Mouse (Mus musculus) embryonic facial prominence, embryonic 13.5 days (tissue): ENCODE measurements around the gene Banp. TPM values are rescaled to one million over a fixed set of nuclear protein-coding genes. Genes with fewer than 3 reads are reported as not detected.
A peak's percentile ranks its signal among the peaks of the same experiment; 100 is the strongest.

Source experiments
- ATAC-seq: fragments of 200-750 bp; cut with Nextera tagmentation; 2 replicates; pipeline ENCODE4 v1.8.0; 2017; ENCODE audit warnings: low read depth; ENCODE audit not compliant: insufficient number of reproducible peaks, insufficient read depth, low FRiP score, low TSS enrichment
- H3K27ac ChIP-seq: fragments of 300-500 bp; sonication (generic); 2 replicates; pipeline ENCODE4 v1.5.1; 2015; ENCODE audit warnings: moderate library complexity, mild to moderate bottlenecking, inconsistent platforms
- H3K27me3 ChIP-seq: fragments of 300-500 bp; sonication (generic); 2 replicates; pipeline ENCODE4 v1.6.1; 2015; ENCODE audit warnings: mild to moderate bottlenecking, inconsistent platforms
- H3K36me3 ChIP-seq: fragments of 300-500 bp; sonication (generic); 2 replicates; pipeline ENCODE4 v1.6.1; 2015; ENCODE audit warnings: mild to moderate bottlenecking, inconsistent platforms
- H3K4me1 ChIP-seq: fragments of 300-500 bp; sonication (generic); 2 replicates; pipeline ENCODE4 v1.6.1; 2015; ENCODE audit warnings: inconsistent platforms
- H3K4me2 ChIP-seq: fragments of 300-500 bp; sonication (generic); 2 replicates; pipeline ENCODE4 v1.6.1; 2015; ENCODE audit warnings: moderate library complexity, mild to moderate bottlenecking, inconsistent platforms
- H3K4me3 ChIP-seq: fragments of 300-500 bp; sonication (generic); 2 replicates; pipeline ENCODE4 v1.5.1; 2015; ENCODE audit warnings: mild to moderate bottlenecking, inconsistent platforms
- H3K9ac ChIP-seq: fragments of 300-500 bp; sonication (generic); 2 replicates; pipeline ENCODE4 v1.6.1; 2015; ENCODE audit warnings: mild to moderate bottlenecking, inconsistent platforms
- H3K9me3 ChIP-seq: fragments of 300-500 bp; sonication (generic); 2 replicates; pipeline ENCODE4 v1.6.1; 2016; ENCODE audit warnings: inconsistent platforms
- WGBS: fragments of 180-500 bp; shearing (Covaris S2); methylation state at CpG from one replicate; pipeline ENCODE4 v1.1.7; 2015; ENCODE audit warnings: mixed read lengths; 5-methylcytosine and 5-hydroxymethylcytosine counted together
- polyA plus RNA-seq: library from polyadenylated mRNA; unstranded; fragments of >200 nt; fragmentation: Nextera tagmentation; extraction: Ambion mirVana; gene quantifications from 2 replicates; pipeline ENCODE4 v1.2.1, GENCODE M21; 2015

Gene Banp
- polyA plus RNA-seq, 1 experiment from 2014 or later = 42.6 TPM

DNA sequence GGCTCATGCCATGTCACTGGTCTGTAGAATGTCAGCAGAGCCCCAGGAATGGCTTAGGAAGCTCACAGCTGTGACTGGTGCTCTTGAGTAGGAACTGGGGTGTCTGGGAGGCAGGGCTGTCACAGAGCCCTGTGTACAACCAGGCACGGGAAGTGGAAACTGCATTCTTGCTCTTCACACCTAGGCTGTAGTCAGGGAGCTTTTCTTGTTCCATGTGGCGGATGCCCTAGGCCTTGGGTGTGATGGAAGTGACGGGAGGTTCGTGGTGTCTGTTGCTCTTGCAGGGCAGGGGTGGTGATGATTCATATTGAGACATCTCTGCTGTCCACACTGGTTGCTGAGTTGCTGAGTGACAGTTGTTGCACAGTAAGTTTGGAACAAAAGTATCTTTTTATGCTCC is 45.6 kb downstream of the Banp start:
- H3K9me3 ChIP-seq = no peaks in the 10 kb centered on the region

GRCm38 (mm10) chr8:121995895-121996294 is 46.3 kb downstream of the Banp start:
- Histone ChIP-seq H3K27ac (no peak overlapping the region), H3K9ac (no peak overlapping the region), H3K36me3 (peaks cover 74% of the 10 kb centered on the region), H3K27me3 (no peaks in the 10 kb centered on the region), H3K4me3 (no peak overlapping the region), H3K4me1 (peaks cover 12% of the 10 kb centered on the region), H3K9me3 (no peaks in the 10 kb centered on the region), H3K4me2 (no peak overlapping the region)
- WGBS = 87% methylated on average over 3 of the region's 3 CpGs
- ATAC-seq = no peak

More for the DNA sequence above, 45.6 kb downstream of the Banp start:
- H3K4me2 ChIP-seq = no peak overlapping the region
- no peak overlapping the region for H3K4me3 ChIP-seq
- H3K27me3 ChIP-seq = no peaks in the 10 kb centered on the region
- no peak overlapping the region for H3K9ac ChIP-seq
- peaks cover 75% of the 10 kb centered on the region for H3K36me3 ChIP-seq
- WGBS = 85% methylated on average over 4 of the region's 4 CpGs
- peaks cover 17% of the 10 kb centered on the region for H3K4me1 ChIP-seq
- ATAC-seq = no peak
- peak overlapping the region; percentile 40; the same call in 1 of the 2 replicates for H3K27ac ChIP-seq

DNA sequence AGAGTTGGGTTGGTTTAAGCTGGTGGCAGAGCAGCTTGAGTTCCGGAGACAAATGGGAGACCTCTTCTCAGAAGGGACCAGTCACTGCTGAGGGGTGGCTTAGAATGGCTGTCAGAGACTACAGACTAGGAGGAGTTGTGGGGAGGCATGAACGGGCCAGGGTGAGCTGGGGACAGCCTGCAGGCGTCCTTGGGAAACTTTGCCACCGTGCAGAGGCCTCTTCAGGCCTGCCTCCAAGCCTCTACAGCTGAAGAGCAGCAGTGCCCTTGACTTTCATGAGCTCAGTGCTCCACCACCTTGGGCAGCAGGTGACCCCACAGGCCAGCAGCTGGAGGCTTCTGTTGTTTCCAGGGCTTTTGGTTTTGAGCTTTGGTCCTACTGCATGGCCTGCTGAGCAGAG is 49.1 kb downstream of the Banp start:
- H3K4me2 ChIP-seq = no peak overlapping the region
- H3K4me1 ChIP-seq = peaks cover 12% of the 10 kb centered on the region
- no peaks in the 10 kb centered on the region for H3K27me3 ChIP-seq
- no peak overlapping the region for H3K4me3 ChIP-seq
- H3K9me3 ChIP-seq = no peaks in the 10 kb centered on the region
- no peak overlapping the region for H3K27ac ChIP-seq
- no peak for ATAC-seq
- WGBS = 87% methylated on average over 4 of the region's 4 CpGs
- peaks cover 73% of the 10 kb centered on the region for H3K36me3 ChIP-seq
- no peak overlapping the region for H3K9ac ChIP-seq

DNA sequence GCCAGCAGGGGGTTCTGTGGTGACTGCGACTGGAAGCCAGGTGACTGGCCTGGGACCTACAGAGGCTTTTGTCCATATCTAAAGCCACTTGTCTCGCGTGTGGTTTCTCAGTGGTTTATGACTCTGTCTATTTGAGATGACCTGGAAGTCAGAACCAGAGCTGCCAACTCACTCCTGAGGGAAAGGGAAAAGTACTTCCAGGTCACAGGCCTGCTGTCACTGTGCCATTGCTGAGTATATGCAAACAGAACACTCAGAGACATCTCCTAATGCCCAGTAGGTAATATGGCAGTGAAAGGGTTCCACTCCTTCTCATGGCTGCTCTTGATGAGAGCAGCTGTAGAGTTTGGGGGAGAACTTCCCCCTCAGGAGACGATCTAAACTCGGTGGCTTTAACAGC is 49.7 kb downstream of the Banp start:
- ATAC-seq = no peak
- Histone ChIP-seq H3K4me3 (no peak overlapping the region), H3K4me1 (peaks cover 12% of the 10 kb centered on the region), H3K4me2 (no peak overlapping the region), H3K27ac (no peak overlapping the region), H3K9me3 (no peaks in the 10 kb centered on the region), H3K27me3 (no peaks in the 10 kb centered on the region), H3K9ac (no peak overlapping the region), H3K36me3 (peaks cover 75% of the 10 kb centered on the region)
- 92% methylated on average over 5 of the region's 5 CpGs for WGBS

DNA sequence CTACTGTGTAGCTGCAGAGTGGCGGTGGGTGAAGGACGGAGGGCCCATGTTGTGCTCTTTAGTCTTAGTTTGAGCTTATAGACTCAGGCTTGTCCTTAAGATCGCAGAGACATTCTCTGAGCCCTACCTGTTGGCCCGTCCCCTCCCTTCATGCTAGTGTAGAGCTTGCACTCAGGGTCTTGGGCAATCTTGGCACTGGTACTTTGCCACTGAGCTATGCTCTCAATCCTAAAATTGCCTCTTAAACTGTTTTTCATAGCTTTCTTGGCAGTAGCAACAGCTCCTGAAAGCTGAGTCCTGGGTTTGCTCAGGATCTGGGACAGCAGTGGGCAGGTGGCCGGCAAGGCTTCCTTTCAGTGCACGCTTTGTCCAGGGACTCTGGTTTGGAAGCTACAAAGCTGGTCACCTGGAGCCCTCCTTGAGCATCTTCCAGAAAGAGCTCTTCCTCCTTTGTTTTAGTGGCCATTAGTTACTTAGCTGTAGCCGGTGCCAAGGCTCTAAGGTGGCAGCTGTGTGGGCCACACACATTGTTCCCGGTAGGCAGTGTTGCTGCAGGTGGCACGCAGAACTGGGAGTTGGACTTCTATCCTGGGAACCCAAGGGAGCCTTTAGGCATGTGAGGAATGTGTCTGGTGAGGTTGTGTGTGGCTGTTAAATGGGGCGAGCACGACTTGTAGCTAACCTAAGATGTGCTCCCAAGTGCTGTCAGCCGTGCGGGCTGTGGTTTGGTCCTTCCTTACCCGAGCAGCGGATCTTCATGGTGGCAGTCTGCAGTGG is 52.0 kb downstream of the Banp start:
- Histone ChIP-seq H3K36me3 (peaks cover 86% of the 10 kb centered on the region), H3K9me3 (no peaks in the 10 kb centered on the region), H3K9ac (no peak overlapping the region), H3K27me3 (no peaks in the 10 kb centered on the region), H3K4me1 (no peaks in the 10 kb centered on the region), H3K4me2 (no peak overlapping the region), H3K4me3 (no peak overlapping the region), H3K27ac (no peak overlapping the region)
- WGBS = 85% methylated on average over 15 of the region's 15 CpGs
- ATAC-seq = no peak

- Histone ChIP-seq H3K27me3 (no peaks in the 10 kb centered on the region), H3K36me3 (peaks cover 85% of the 10 kb centered on the region), H3K9ac (no peak overlapping the region), H3K4me1 (no peaks in the 10 kb centered on the region; the same call in none of the 2 replicates), H3K4me2 (no peak overlapping the region), H3K9me3 (no peaks in the 10 kb centered on the region), H3K4me3 (no peak overlapping the region), H3K27ac (no peak overlapping the region)
- no peak for ATAC-seq
- 87% methylated on average over 8 of the region's 8 CpGs for WGBS
Measured at GRCm38 (mm10) chr8:122003646-122004045, 54.1 kb downstream of the Banp start.

- H3K9ac ChIP-seq = no peak overlapping the region
- 77% methylated on average over 5 of the region's 5 CpGs for WGBS
- no peak overlapping the region for H3K4me2 ChIP-seq
- H3K36me3 ChIP-seq = peaks cover 84% of the 10 kb centered on the region
- H3K4me3 ChIP-seq = no peak overlapping the region
- H3K27me3 ChIP-seq = no peaks in the 10 kb centered on the region
- H3K27ac ChIP-seq = no peak overlapping the region
- no peaks in the 10 kb centered on the region for H3K9me3 ChIP-seq
- ATAC-seq = no peak
- H3K4me1 ChIP-seq = no peaks in the 10 kb centered on the region; the same call in none of the 2 replicates
Measured at GRCm38 (mm10) chr8:122004131-122004530, 54.6 kb downstream of the Banp start.

GRCm38 (mm10) chr8:122005422-122006204 is 56.1 kb downstream of the Banp start:
- WGBS = 84% methylated on average over 25 of the region's 25 CpGs
- Histone ChIP-seq H3K9ac (no peak overlapping the region), H3K4me1 (no peaks in the 10 kb centered on the region; the same call in none of the 2 replicates), H3K4me3 (no peak overlapping the region), H3K9me3 (no peaks in the 10 kb centered on the region), H3K27me3 (no peaks in the 10 kb centered on the region), H3K36me3 (peaks cover 83% of the 10 kb centered on the region), H3K4me2 (no peak overlapping the region), H3K27ac (no peak overlapping the region)
- no peak for ATAC-seq

GRCm38 (mm10) chr8:122006688-122007484 is 57.3 kb downstream of the Banp start:
- peaks cover 76% of the 10 kb centered on the region for H3K36me3 ChIP-seq
- 84% methylated on average over 13 of the region's 13 CpGs for WGBS

GRCm38 (mm10) chr8:122008395-122008794 is 58.8 kb downstream of the Banp start:
- Histone ChIP-seq H3K9me3 (no peaks in the 10 kb centered on the region), H3K9ac (no peak overlapping the region), H3K36me3 (peaks cover 72% of the 10 kb centered on the region), H3K4me2 (no peak overlapping the region), H3K27ac (no peak overlapping the region), H3K27me3 (no peaks in the 10 kb centered on the region), H3K4me3 (no peak overlapping the region), H3K4me1 (no peaks in the 10 kb centered on the region; the same call in none of the 2 replicates)
- WGBS = 79% methylated on average over 5 of the region's 5 CpGs
- no peak for ATAC-seq

More at GRCm38 (mm10) chr8:122006688-122007484, 57.3 kb downstream of the Banp start:
- Histone ChIP-seq H3K9ac (no peak overlapping the region), H3K4me3 (no peak overlapping the region), H3K4me2 (no peak overlapping the region), H3K4me1 (no peaks in the 10 kb centered on the region; the same call in none of the 2 replicates), H3K9me3 (no peaks in the 10 kb centered on the region), H3K27ac (no peak overlapping the region), H3K27me3 (no peaks in the 10 kb centered on the region)
- ATAC-seq = no peak

- no peaks in the 10 kb centered on the region for H3K9me3 ChIP-seq
- H3K4me1 ChIP-seq = no peaks in the 10 kb centered on the region; the same call in none of the 2 replicates
- no peak for ATAC-seq
- H3K36me3 ChIP-seq = peaks cover 68% of the 10 kb centered on the region
- H3K27me3 ChIP-seq = no peaks in the 10 kb centered on the region
- H3K4me3 ChIP-seq = no peak overlapping the region
- no peak overlapping the region for H3K27ac ChIP-seq
- WGBS = 83% methylated on average over 5 of the region's 5 CpGs
- no peak overlapping the region for H3K9ac ChIP-seq
- H3K4me2 ChIP-seq = no peak overlapping the region
Measured at GRCm38 (mm10) chr8:122010638-122011037, 61.1 kb downstream of the Banp start.
